Mouse (Mus musculus): ENCODE data around the gene Rab44.

DNA sequence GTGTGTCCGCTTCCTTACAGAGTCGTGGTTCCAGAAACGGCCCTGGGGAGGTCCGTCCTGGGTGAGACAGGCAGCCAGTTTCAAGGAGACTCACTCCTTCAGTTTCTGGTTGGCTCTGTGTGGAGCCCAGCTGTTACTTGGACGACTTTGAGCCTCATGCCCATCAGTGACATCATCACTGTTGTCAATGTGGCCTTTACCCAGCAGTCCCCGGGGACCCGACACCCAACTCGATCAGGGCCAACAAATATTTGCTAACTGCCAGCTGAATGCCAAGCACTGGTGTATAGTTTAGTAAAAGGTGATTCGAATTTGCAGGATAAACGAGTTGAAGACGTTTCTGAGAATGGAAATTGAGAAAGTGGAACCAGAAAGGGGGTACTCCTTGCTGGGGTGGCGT lies 2.1 kb downstream of the Rab44 start:
- TF ChIP-seq CTCF (IDR thresholded peaks at IDR 0.05; ENCODE audit: low read depth, low read length): no peak
- no peak for TF ChIP-seq POLR2A (IDR thresholded peaks at IDR 0.05; ENCODE audit: borderline replicate concordance, low read depth, low read length)
